Mouse (Mus musculus) lung, embryonic 16.5 days (tissue): ENCODE results near the gene Kctd21. TPM values are rescaled to one million over a fixed set of nuclear protein-coding genes. Genes with fewer than 3 reads are reported as not detected.

Experiments used
- ATAC-seq: fragments of 200-750 bp; cut with Nextera tagmentation; 2 replicates; pipeline ENCODE4 v1.8.0; 2017; ENCODE audit warnings: low read depth, mild to moderate bottlenecking, moderate library complexity
- H3K27ac ChIP-seq: fragments of 300-500 bp; sonication (generic); 2 replicates; pipeline ENCODE4 v1.5.1; 2014; ENCODE audit warnings: mild to moderate bottlenecking, control low read depth, low read length
- H3K27me3 ChIP-seq: fragments of 300-500 bp; sonication (generic); 2 replicates; pipeline ENCODE4 v1.6.1; 2014; ENCODE audit warnings: low read depth, low read length, mixed read lengths; ENCODE audit not compliant: control insufficient read depth, insufficient read depth
- H3K36me3 ChIP-seq: fragments of 300-500 bp; sonication (generic); 2 replicates; pipeline ENCODE4 v1.6.1; 2014; ENCODE audit warnings: low read length; ENCODE audit not compliant: control insufficient read depth, insufficient read depth
- H3K4me1 ChIP-seq: fragments of 300-500 bp; sonication (generic); replicated peaks from 2 replicates; pipeline ENCODE4 v1.6.1; 2014; ENCODE audit warnings: low read length, mixed read lengths; ENCODE audit not compliant: control insufficient read depth, insufficient read depth
- H3K4me2 ChIP-seq: fragments of 300-500 bp; sonication (generic); 2 replicates; pipeline ENCODE4 v1.6.1; 2014; ENCODE audit warnings: low read depth, low read length, control low read depth
- H3K4me3 ChIP-seq: fragments of 300-500 bp; sonication (generic); 2 replicates; pipeline ENCODE4 v1.5.1; 2014; ENCODE audit warnings: mild to moderate bottlenecking, low read length, control low read depth
- H3K9ac ChIP-seq: fragments of 300-500 bp; sonication (generic); 2 replicates; pipeline ENCODE4 v1.6.1; 2014; ENCODE audit warnings: low read length, control low read depth
- H3K9me3 ChIP-seq: fragments of 300-500 bp; sonication (generic); 2 replicates; pipeline ENCODE4 v1.6.1; 2016; ENCODE audit warnings: low read length; ENCODE audit not compliant: control insufficient read depth
- WGBS: fragments of 180-500 bp; shearing (Covaris S2); extraction: QIAGEN DNeasy Blood & Tissue Kit; methylation state at CpG from one replicate; pipeline ENCODE4 v1.1.7; 2014; 5-methylcytosine and 5-hydroxymethylcytosine counted together
- polyA plus RNA-seq: library from polyadenylated mRNA; unstranded; fragments of >200 nt; fragmentation: Nextera tagmentation; extraction: Ambion mirVana; gene quantifications from 2 replicates; pipeline ENCODE4 v1.2.1, GENCODE M21; 2015

The Kctd21 gene
- 5.5 and 5.8 TPM in 2 replicates for polyA plus RNA-seq

- WGBS = under 1% methylated on average over 67 of the region's 68 CpGs
- no peak within 1 kb of the TSS for H3K27ac ChIP-seq
These were observed at the start of gene Kctd21, which contains the start of gene Usp35 for GRCm38 (mm10) chr7:97331726-97332666. TSS of gene Kctd21 (plus strand) at chr7:97332327. TSS of gene Usp35 (minus strand) at chr7:97332020.

GRCm38 (mm10) chr7:97296986-97297385, 35.1 kb upstream of the Kctd21 start:
- H3K4me2 ChIP-seq = no peak overlapping the region
- no peak overlapping the region for H3K4me3 ChIP-seq
- 45% methylated on average over 2 of the region's 2 CpGs for WGBS
- peaks cover 4% of the 10 kb centered on the region; the same call in 1 of the 2 replicates for H3K36me3 ChIP-seq
- no peak for ATAC-seq
- H3K27me3 ChIP-seq = no peaks in the 10 kb centered on the region
- H3K27ac ChIP-seq = no peak overlapping the region
- H3K4me1 ChIP-seq = no peaks in the 10 kb centered on the region
- no peaks in the 10 kb centered on the region for H3K9me3 ChIP-seq
- H3K9ac ChIP-seq = no peak overlapping the region

More at GRCm38 (mm10) chr7:97331726-97332666, at the start of gene Kctd21, which contains the start of gene Usp35:
- Histone ChIP-seq H3K4me1 (peaks cover 13% of the 10 kb centered on the region), H3K9ac (peak within 1 kb of the TSS; percentile 89), H3K9me3 (no peaks in the 10 kb centered on the region), H3K36me3 (no peaks in the 10 kb centered on the region), H3K4me2 (peak within 1 kb of the TSS; percentile 91), H3K27me3 (peaks cover 4% of the 10 kb centered on the region; the same call in 1 of the 2 replicates), H3K4me3 (peak within 1 kb of the TSS; percentile 94)
- peak; percentile 99 for ATAC-seq

GRCm38 (mm10) chr7:97297466-97297865, 34.7 kb upstream of the Kctd21 start:
- Histone ChIP-seq H3K9ac (no peak overlapping the region), H3K27me3 (no peaks in the 10 kb centered on the region), H3K4me1 (no peaks in the 10 kb centered on the region), H3K4me2 (no peak overlapping the region), H3K36me3 (peaks cover 4% of the 10 kb centered on the region; the same call in 1 of the 2 replicates), H3K4me3 (no peak overlapping the region), H3K9me3 (no peaks in the 10 kb centered on the region), H3K27ac (no peak overlapping the region)
- ATAC-seq = peak; percentile 12; the same call in 1 of the 2 replicates
- 0% methylated on average over 2 of the region's 2 CpGs for WGBS

- Histone ChIP-seq H3K4me2 (no peak overlapping the region), H3K9ac (no peak overlapping the region), H3K4me1 (no peaks in the 10 kb centered on the region), H3K36me3 (peaks cover 6% of the 10 kb centered on the region; the same call in 1 of the 2 replicates), H3K27ac (no peak overlapping the region), H3K27me3 (no peaks in the 10 kb centered on the region), H3K4me3 (no peak overlapping the region), H3K9me3 (no peaks in the 10 kb centered on the region)
- ATAC-seq = no peak
- 86% methylated on average over 2 of the region's 2 CpGs for WGBS
These were observed 33.8 kb upstream of the Kctd21 start for GRCm38 (mm10) chr7:97298279-97298678.

- Histone ChIP-seq H3K36me3 (peaks cover 7% of the 10 kb centered on the region; the same call in 1 of the 2 replicates), H3K4me3 (no peak overlapping the region), H3K27ac (no peak overlapping the region), H3K27me3 (no peaks in the 10 kb centered on the region), H3K4me2 (no peak overlapping the region), H3K4me1 (no peaks in the 10 kb centered on the region), H3K9me3 (no peaks in the 10 kb centered on the region), H3K9ac (no peak overlapping the region)
- ATAC-seq = no peak
- 87% methylated on average over 6 of the region's 6 CpGs for whole genome bisulfite sequencing
These were observed 33.2 kb upstream of the Kctd21 start for GRCm38 (mm10) chr7:97298943-97299342.

GRCm38 (mm10) chr7:97300914-97301313, 31.2 kb upstream of the Kctd21 start:
- H3K27ac ChIP-seq = no peak overlapping the region
- no peaks in the 10 kb centered on the region for H3K9me3 ChIP-seq
- H3K4me1 ChIP-seq = no peaks in the 10 kb centered on the region
- WGBS = 72% methylated on average over 2 of the region's 2 CpGs
- no peak overlapping the region for H3K4me3 ChIP-seq
- H3K9ac ChIP-seq = no peak overlapping the region
- ATAC-seq = no peak
- H3K4me2 ChIP-seq = no peak overlapping the region
- peaks cover 7% of the 10 kb centered on the region; the same call in 1 of the 2 replicates for H3K36me3 ChIP-seq
- no peaks in the 10 kb centered on the region for H3K27me3 ChIP-seq

- 88% methylated on average over 8 of the region's 8 CpGs for WGBS
- peaks cover 7% of the 10 kb centered on the region; the same call in 1 of the 2 replicates for H3K36me3 ChIP-seq
These were observed 30.8 kb upstream of the Kctd21 start for GRCm38 (mm10) chr7:97301321-97301720.

GRCm38 (mm10) chr7:97302261-97302660, 29.9 kb upstream of the Kctd21 start:
- H3K9ac ChIP-seq = no peak overlapping the region
- H3K4me2 ChIP-seq = no peak overlapping the region
- peaks cover 7% of the 10 kb centered on the region; the same call in 1 of the 2 replicates for H3K36me3 ChIP-seq
- ATAC-seq = no peak
- no peaks in the 10 kb centered on the region for H3K9me3 ChIP-seq
- no peaks in the 10 kb centered on the region for H3K27me3 ChIP-seq
- H3K4me1 ChIP-seq = no peaks in the 10 kb centered on the region
- H3K27ac ChIP-seq = no peak overlapping the region
- WGBS = 74% methylated on average over 4 of the region's 4 CpGs
- no peak overlapping the region for H3K4me3 ChIP-seq

More at GRCm38 (mm10) chr7:97301321-97301720, 30.8 kb upstream of the Kctd21 start:
- H3K9ac ChIP-seq = no peak overlapping the region
- H3K27me3 ChIP-seq = no peaks in the 10 kb centered on the region
- H3K4me3 ChIP-seq = no peak overlapping the region
- no peak overlapping the region for H3K27ac ChIP-seq
- no peaks in the 10 kb centered on the region for H3K4me1 ChIP-seq
- no peaks in the 10 kb centered on the region for H3K9me3 ChIP-seq
- ATAC-seq = no peak
- H3K4me2 ChIP-seq = no peak overlapping the region

- H3K36me3 ChIP-seq = peaks cover 11% of the 10 kb centered on the region; the same call in 1 of the 2 replicates
- H3K27ac ChIP-seq = no peak overlapping the region
- no peaks in the 10 kb centered on the region for H3K4me1 ChIP-seq
- 76% methylated on average over 4 of the region's 4 CpGs for WGBS
- no peak overlapping the region for H3K4me2 ChIP-seq
- H3K4me3 ChIP-seq = no peak overlapping the region
- H3K9me3 ChIP-seq = no peaks in the 10 kb centered on the region
- no peak for ATAC-seq
- no peaks in the 10 kb centered on the region for H3K27me3 ChIP-seq
- no peak overlapping the region for H3K9ac ChIP-seq
These were observed 29.3 kb upstream of the Kctd21 start for GRCm38 (mm10) chr7:97302876-97303275.
